Mouse (Mus musculus): Measurements from ENCODE around the gene Washc2. TPM values are rescaled to one million over a fixed set of nuclear protein-coding genes. Genes with fewer than 3 reads are reported as not detected.
A peak's percentile ranks its signal among the peaks of the same experiment; 100 is the strongest.

The Washc2 gene
- total and polyA plus RNA-seq, 3 experiments = 44.2 to 51.4 (median 45.8) TPM

DNA sequence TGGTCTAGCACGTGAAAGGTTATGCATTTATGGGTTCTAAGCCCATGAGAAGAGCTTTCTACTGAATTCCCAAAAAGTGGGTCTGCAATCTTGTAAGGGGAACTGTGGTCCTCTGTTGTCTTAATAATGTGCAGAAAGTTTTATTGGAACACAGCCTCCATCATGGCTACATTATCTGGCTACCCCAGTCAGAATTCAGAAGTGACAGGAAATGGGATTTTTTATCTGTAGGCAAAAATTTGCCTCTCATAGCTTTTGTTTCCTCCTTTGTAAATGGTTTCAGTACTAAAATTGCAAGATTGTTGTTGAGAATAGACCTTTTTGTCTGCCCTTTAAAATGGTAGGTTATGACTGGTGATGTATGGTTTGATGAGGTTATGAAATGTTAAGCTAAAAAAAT lies 55.0 kb downstream of the Washc2 start:
- no peak for DNase-seq

DNA sequence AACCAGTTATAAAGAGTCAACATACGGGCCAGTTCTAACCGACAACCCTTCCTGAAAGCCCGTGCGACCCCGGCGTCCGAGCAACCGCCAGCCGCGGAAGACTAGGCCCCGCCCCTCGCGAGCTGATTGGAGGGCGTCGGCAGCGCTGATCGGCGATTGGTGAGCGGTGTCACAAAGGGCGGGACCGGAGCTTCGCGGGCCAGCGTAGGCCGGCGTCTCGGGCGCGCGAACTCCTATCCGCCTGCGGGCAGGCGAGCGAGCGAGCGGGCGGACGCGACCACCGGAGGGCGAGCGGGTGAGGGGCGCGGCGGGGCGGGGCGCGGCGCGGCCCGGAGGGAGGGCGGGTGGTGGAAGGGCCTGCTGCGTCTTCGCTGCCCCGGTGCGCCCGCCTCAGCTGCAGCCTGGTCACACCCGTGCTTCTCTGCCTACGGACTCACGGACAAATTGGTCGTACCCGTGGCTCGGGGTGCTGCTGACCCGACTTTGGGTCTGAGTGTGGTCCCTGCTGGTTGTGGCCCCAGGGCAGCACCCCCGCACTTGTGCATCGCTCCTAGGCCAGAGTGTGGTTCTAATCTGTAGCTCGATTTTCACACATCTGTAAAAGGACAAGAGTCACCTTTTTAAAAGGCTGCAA lies 56.3 kb downstream of the Washc2 start, which contains the start of gene Zfand4:
TSS of gene Zfand4 (plus strand) at position 205 of the 634 bp plus-strand sequence.
- DNase-seq = peak; percentile 95

DNA sequence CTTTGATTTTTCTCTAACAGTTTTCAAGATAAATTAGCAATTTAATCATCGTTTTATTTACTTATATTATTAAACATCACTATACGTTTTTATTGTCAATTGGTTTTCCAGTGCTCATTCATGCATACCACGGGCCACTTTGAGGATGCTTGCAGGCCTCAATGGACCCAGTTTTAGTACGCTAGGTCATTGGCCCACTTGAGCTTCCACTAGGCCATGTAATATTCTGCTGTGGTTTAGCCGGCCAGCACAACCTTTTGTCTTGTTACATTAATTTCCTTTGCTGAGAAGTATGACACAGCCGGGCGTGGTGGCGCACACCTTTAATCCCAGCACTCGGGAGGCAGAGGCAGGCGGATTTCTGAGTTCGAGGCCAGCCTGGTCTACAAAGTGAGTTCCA lies 57.0 kb downstream of the Washc2 start:
- DNase-seq = no peak

- DNase-seq = no peak
Observed at GRCm38 (mm10) chr6:116265603-116266002, 57.8 kb downstream of the Washc2 start.

DNA sequence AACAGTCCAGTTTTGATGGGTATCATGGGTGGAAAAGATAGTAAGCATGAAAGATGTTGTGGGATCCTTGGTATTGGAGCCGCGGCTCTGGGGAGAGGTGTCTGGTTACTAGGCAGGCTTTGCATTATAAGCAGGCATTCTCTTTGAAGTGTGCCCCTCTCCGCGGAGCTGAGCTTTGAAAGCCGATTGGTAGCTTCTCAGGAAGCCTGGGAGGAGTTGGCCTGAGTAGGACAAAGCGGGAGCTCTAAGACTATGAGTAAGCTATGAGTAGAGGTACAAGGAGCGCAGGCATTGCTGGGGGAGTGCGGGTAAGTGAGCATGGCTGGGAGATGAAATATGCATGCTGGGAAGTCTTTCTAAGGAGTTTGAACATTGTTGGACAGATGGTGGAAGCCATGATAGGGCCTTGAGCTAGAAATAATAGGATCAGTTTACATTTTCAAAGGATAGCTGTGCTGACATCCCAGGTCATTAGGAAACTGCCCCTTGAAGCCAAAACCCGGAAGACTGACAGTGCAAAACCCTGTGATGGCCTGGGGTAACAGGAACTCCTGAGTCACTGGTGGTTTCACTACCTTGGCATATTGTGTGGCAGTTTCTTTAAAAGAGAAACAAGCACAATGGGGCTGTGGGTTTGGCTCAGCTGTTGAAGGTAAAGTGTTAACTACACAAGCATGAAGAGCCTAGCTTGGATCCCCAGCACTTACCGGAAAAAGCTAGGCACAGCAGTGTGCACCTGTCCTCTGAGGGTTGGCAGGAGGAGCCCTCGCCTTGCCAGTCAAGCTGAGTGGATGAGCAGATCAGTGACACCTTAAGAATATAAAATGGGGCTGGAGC lies 58.7 kb downstream of the Washc2 start:
- no peak for DNase-seq

DNA sequence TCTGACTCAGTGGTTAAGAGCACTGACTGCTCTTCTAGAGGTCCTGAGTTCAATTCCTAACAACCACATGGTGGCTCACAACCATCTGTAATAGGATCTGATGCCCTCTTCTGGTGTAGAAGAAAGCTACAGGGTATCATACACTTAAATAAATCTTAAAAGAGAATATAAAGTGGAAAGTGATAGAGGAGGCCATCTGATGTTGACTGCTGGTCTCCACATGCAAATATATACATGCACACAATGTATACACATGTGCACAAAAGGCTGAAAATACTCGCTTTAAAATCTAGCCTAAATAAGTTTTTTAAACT lies 59.2 kb downstream of the Washc2 start:
- no peak for DNase-seq

DNA sequence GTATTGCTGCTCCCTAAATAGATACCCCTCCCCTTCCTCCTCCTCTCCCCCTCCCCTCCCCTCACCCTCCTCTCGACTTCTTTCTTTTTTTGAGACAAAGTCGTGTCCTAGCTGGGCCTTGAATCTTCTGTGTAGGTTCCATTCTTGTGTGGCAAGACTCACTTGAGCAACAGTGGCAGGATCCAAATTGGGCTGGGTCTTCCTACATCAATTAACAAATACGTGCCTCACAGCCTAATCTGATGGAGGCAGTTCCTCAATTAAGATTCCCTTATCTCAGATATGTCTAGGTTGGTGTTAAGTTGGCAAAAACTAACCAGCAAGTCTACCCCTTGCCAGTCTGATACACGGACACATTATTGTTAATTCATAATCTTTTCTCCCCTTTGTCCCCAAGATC lies 67.9 kb downstream of the Washc2 start:
- DNase-seq = no peak

DNA sequence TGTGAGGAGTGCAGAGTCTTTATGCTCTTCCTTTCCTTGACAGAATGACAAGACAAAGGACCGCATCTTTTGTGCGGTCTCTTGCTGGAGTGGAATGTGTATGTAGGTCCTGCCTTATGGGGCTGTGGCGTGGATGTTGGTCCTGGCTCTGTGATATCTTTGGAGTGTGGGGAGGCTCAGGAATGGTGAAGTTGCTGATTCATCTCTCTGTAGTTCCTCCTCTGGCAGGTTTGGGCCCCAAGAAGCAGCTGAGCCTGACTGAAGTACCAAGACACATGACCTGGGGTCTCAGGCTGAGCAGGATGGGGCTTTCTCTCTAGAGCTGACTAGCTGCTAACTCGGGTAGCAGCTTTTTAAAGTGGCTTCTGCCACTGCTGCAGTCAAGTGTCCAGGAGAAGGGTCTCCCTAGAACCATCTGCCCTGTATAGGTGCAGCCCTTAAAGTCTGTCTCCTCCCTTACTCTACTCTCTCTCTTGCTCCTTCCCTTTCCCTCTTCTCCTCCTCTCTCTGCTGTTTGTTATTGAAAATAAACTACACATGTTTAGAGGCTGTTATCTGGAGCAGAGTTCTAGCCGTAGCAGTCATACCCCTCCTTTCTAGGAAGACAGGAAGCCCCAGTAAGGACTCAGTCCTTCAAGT lies 71.0 kb downstream of the Washc2 start:
- DNase-seq = no peak

DNA sequence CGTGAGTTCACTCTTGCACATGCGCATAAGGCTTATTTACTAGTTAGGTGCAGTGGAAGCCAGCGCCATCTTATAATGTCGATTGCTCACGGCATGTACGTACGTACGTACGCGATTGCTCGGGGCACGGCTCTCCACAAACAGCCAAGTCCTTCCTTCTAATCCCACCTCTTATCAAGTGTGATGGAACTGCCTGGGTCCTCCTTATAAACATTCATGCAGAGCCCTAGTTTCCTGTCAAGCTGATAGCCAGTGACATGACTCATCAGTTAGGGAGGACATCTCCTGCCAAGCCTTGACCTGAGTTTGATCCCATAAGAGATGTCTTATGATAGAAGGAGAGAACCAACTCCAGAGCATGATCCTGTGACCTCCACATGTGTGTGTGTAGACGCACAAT lies 73.2 kb downstream of the Washc2 start:
- no peak for DNase-seq

DNA sequence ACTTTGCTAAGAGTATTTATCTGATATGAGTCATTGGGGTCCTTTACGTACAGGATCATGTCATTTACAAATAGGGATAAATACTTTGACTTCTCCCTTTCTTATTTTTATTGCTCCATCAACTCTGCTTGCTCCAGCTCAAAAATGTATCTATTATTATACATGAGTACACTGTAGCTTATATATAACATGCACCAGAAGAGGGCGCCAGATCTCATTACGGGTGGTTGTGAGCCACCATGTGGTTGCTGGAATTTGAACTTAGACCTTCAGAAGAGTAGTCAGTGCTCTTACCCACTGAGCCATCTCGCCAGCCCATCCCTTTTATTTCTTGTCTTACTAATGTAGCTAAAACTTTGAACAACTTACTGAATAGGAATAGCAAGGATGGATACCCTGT lies 74.7 kb downstream of the Washc2 start:
- DNase-seq = no peak

- no peak for DNase-seq
Observed at GRCm38 (mm10) chr6:116283280-116283679, 75.4 kb downstream of the Washc2 start.

DNA sequence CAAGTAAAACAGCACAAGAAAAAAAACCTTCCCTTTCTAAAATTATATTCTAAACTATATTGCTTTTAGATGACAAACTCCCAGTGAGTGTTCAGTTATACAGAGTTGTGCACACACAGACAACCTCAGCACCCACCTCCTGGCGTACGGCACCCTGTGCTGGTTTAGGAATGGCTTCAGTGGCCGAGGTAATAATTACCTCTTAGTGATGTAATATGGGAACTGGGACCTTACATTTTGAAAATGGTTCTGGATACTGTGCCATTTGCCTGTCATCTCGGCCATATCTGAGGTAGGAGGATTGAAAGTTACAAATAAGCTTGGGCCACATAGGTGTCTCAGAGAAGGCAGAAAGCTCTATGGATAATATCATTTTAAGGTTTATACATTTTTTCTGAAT lies 78.5 kb downstream of the Washc2 start:
- no peak for DNase-seq

GRCm38 (mm10) chr6:116286870-116287575 lies 79.2 kb downstream of the Washc2 start:
- DNase-seq = no peak

DNA sequence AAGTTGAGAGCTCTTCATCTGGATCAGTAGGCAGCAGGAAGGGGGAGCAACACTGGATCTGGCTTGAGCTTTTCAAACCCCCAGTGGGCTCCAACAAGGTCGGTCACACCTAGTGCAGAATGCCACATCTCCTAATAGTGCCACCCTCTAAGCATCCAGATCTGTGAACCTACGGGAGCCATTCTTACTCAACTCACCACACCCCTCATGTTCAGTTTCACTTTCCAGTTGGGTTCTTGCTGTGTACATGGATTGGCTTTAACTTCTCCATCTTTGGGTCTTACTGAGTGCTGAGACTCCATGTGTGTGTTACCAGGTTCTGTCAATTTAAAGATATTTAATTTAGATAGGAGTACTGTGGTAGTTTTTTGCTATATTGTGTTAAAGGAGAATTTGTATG lies 103.6 kb downstream of the Washc2 start:
- no peak for DNase-seq

Other genes with a start within 250 kb of the Washc2 start
- gene Plxnd1, start 213.0 kb upstream of the Washc2 start, total RNA-seq (2021) = 100 to 1,000 TPM; 168 to 181 TPM
- gene Plxnd1, start 213.0 kb upstream of the Washc2 start, polyA plus RNA-seq (2012; rRNA removed) = 279 and 288 TPM in 2 replicates
- 10 to 100 TPM; 20.7 to 24.1 TPM for gene Tmcc1, start 14.6 kb upstream of the Washc2 start, total RNA-seq (2021)
- gene Tmcc1, start 14.6 kb upstream of the Washc2 start, polyA plus RNA-seq (2012; rRNA removed) = 4.0 and 4.3 TPM in 2 replicates
- gene Zfand4, start 56.2 kb downstream of the Washc2 start, total RNA-seq (2021) = 1 to 10 TPM in 1 of 2 experiments, under 1 TPM in 1; 0.93 to 1.7 TPM
- 0.12 and 0.21 TPM in 2 replicates for gene Zfand4, start 56.2 kb downstream of the Washc2 start, polyA plus RNA-seq (2012; rRNA removed)
- 10 to 100 TPM; 52.9 to 69.4 TPM for gene March8, start 130.0 kb downstream of the Washc2 start, total RNA-seq (2021)
- 81.0 and 98.0 TPM in 2 replicates for gene March8, start 130.0 kb downstream of the Washc2 start, polyA plus RNA-seq (2012; rRNA removed)

Data from adrenal gland, adult 2 months (tissue).